Mouse (Mus musculus): ENCODE data around the gene Dnajb12. TPM values are rescaled to one million over a fixed set of nuclear protein-coding genes. Genes with fewer than 3 reads are reported as not detected.

Dnajb12 gene
- polyA plus RNA-seq, 1 experiment from 2014 or later, result 17.8 TPM

DNA sequence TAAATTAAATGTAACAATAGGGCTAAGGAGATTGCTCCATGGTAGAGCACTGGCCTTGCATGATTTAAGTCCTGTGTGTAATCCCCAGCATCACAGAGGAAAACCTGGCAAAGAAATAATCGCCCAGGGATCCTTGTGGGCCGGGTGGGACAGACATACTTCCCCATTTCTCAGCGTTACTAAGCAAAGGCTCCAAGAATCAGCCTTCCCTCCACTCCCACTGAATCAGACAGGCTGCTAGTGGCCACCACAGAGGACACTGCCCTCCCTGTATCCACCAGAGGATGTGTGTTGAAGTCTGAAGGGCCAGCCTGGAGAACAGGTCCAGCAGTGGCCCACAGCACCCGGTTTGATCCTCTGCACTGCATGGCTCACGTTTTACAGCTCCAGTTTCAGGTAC is 8.1 kb downstream of the Dnajb12 start:
- H3K4me3 ChIP-seq, result no peak overlapping the region

GRCm38 (mm10) chr10:59889339-59889738 is 10.0 kb downstream of the Dnajb12 start:
- 82% methylated on average over 7 of the region's 7 CpGs for WGBS
- no peak overlapping the region for H3K27ac ChIP-seq
- H3K9me3 ChIP-seq (replicated peaks), result no peaks in the 10 kb centered on the region
- H3K36me3 ChIP-seq, result peaks cover 27% of the 10 kb centered on the region
- no peaks in the 10 kb centered on the region; the same call in 1 of the 2 replicates for H3K4me1 ChIP-seq (replicated peaks)
- H3K4me2 ChIP-seq, result no peak overlapping the region
- no peak overlapping the region for H3K4me3 ChIP-seq
- no peak overlapping the region for H3K9ac ChIP-seq
- H3K27me3 ChIP-seq, result no peaks in the 10 kb centered on the region
- ATAC-seq (replicated peaks; ENCODE audit: insufficient number of reproducible peaks, insufficient read depth, low FRiP score, low read depth), result no peak

More for the DNA sequence above, 8.1 kb downstream of the Dnajb12 start:
- Histone ChIP-seq H3K9ac (no peak overlapping the region; the same call in 1 of the 2 replicates), H3K9me3 (replicated peaks) (no peaks in the 10 kb centered on the region), H3K36me3 (peaks cover 11% of the 10 kb centered on the region; the same call in 1 of the 2 replicates), H3K27ac (no peak overlapping the region), H3K4me2 (no peak overlapping the region), H3K4me1 (replicated peaks) (no peaks in the 10 kb centered on the region; the same call in 1 of the 2 replicates), H3K27me3 (no peaks in the 10 kb centered on the region)
- WGBS, result 86% methylated on average over 5 of the region's 5 CpGs
- ATAC-seq (replicated peaks; ENCODE audit: insufficient number of reproducible peaks, insufficient read depth, low FRiP score, low read depth), result no peak

GRCm38 (mm10) chr10:59889953-59890751 is 10.8 kb downstream of the Dnajb12 start:
- no peak for ATAC-seq (replicated peaks; ENCODE audit: insufficient number of reproducible peaks, insufficient read depth, low FRiP score, low read depth)
- no peak overlapping the region for H3K4me3 ChIP-seq
- peaks cover 4% of the 10 kb centered on the region for H3K4me1 ChIP-seq (replicated peaks)
- no peaks in the 10 kb centered on the region for H3K27me3 ChIP-seq
- H3K9me3 ChIP-seq (replicated peaks), result no peaks in the 10 kb centered on the region
- no peak overlapping the region for H3K9ac ChIP-seq
- no peak overlapping the region for H3K4me2 ChIP-seq
- H3K36me3 ChIP-seq, result peaks cover 32% of the 10 kb centered on the region
- 78% methylated on average over 15 of the region's 15 CpGs for WGBS
- no peak overlapping the region for H3K27ac ChIP-seq

- Histone ChIP-seq H3K27ac (no peak overlapping the region), H3K9me3 (replicated peaks) (no peaks in the 10 kb centered on the region), H3K4me2 (no peak overlapping the region), H3K9ac (no peak overlapping the region), H3K4me1 (replicated peaks) (peaks cover 21% of the 10 kb centered on the region), H3K36me3 (peaks cover 57% of the 10 kb centered on the region), H3K27me3 (no peaks in the 10 kb centered on the region), H3K4me3 (no peak overlapping the region)
- ATAC-seq (replicated peaks; ENCODE audit: insufficient number of reproducible peaks, insufficient read depth, low FRiP score, low read depth), result no peak
- 44% methylated on average over 6 of the region's 6 CpGs for WGBS
These were observed 13.6 kb downstream of the Dnajb12 start for GRCm38 (mm10) chr10:59892977-59893376.

DNA sequence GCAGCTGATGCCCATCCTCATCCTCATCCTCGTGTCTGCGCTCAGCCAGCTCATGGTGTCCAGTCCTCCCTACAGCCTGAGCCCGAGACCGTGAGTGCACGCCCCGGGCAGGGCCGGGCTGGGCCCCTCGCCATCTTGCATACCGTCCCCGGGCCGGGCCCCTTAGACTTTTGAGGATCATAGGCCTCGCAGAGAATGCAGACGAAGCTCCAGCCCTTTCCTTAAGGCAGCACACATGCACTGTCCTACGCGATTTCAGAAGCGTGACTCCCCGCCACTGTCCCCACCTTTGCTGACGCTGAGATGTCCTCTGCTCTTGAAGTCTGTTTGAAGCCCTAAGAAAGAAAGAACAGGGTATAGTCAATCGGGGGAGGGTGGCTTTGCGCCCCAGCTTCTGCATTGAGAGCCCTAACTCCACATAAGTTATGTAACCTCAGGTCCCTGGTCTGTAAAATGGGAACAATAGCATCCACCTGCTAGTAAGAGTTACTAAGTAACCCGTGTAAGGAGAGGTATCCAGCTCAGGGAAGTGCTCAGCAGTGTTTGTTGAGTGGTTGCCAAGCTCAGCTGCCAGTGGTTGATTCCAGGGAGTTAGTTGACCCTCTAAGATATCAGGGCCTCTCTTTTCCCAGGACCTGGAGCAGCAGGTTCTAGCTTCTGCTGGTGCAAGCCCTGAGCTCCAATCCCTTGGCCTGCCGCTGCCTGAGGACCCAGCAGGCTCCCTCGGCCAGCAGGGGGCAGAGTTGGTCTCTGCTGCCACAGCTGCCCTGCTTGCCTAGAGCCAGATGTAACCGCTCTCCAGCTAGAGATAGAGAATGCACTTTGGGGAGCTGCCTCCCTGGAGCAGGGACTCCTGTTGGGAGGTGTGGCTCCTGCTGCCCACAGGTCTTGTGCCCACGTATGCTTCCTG is 15.2 kb downstream of the Dnajb12 start:
- Histone ChIP-seq H3K9ac (no peak overlapping the region), H3K4me3 (no peak overlapping the region), H3K36me3 (peaks cover 57% of the 10 kb centered on the region), H3K27me3 (no peaks in the 10 kb centered on the region), H3K9me3 (replicated peaks) (no peaks in the 10 kb centered on the region), H3K4me2 (no peak overlapping the region), H3K27ac (0 out of 2 replicates have a peak overlapping the region, but pooled peaks have one; percentile 10), H3K4me1 (replicated peaks) (peaks cover 36% of the 10 kb centered on the region)
- WGBS, result 82% methylated on average over 25 of the region's 25 CpGs
- no peak for ATAC-seq (replicated peaks; ENCODE audit: insufficient number of reproducible peaks, insufficient read depth, low FRiP score, low read depth)

DNA sequence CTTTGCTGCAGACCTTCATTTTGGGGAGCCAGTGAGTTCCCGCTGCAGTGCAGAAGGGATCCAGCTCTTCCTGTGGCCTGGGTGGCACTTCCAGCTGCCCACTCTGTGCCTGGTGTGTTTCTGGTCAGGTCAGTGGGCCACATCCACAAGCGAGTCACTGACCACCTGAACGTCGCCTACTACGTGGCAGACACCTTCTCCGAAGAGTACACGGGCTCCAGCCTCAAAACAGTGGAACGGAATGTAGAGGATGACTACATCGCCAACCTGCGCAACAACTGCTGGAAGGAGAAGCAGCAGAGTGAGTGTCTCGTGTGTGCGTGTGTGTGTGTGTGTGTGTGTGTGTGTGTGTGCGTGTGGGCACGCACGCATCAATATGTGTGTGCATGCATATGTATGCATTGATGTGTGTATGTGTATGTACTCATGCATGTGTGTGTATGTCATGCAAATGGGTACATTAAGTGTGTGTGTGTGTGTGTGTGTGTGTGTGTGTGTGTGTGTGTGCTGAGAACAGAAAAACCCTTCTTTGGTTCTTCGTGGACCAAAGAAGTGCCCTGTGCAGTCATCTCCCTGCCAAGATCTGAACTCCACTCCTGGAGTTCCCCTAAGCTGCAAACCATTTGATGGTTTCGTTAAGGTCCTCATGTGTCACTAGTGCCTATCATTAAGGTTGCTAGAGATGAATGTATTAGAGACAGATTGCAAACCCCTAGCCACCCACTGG is 16.3 kb downstream of the Dnajb12 start:
- Histone ChIP-seq H3K27ac (0 out of 2 replicates have a peak overlapping the region, but pooled peaks have one; percentile 10), H3K4me2 (no peak overlapping the region), H3K27me3 (no peaks in the 10 kb centered on the region), H3K9me3 (replicated peaks) (no peaks in the 10 kb centered on the region), H3K4me3 (no peak overlapping the region), H3K9ac (no peak overlapping the region), H3K4me1 (replicated peaks) (peaks cover 47% of the 10 kb centered on the region), H3K36me3 (peaks cover 56% of the 10 kb centered on the region)
- 93% methylated on average over 17 of the region's 17 CpGs for WGBS
- no peak for ATAC-seq (replicated peaks; ENCODE audit: insufficient number of reproducible peaks, insufficient read depth, low FRiP score, low read depth)

DNA sequence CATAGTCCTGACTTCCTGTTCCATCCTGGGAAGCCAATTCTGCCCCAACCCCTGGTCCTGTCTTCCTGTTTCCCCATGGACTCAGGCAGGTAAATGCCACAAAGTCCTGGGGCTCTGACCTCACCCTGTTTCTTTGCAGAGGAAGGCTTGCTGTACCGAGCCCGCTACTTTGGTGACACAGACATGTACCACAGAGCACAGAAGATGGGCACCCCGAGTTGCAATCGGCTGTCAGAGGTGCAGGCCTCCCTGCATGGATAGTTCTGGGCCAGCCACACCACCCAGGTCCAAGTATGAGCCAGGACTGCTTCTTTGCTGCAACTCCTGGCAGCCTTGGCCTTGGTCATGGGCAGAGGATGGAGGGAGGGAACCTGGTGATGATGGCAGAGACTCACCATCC is 16.9 kb downstream of the Dnajb12 start:
- Histone ChIP-seq H3K36me3 (peaks cover 52% of the 10 kb centered on the region), H3K27ac (0 out of 2 replicates have a peak overlapping the region, but pooled peaks have one; percentile 45), H3K27me3 (no peaks in the 10 kb centered on the region), H3K9me3 (replicated peaks) (no peaks in the 10 kb centered on the region), H3K4me2 (no peak overlapping the region), H3K9ac (no peak overlapping the region), H3K4me1 (replicated peaks) (peaks cover 53% of the 10 kb centered on the region), H3K4me3 (no peak overlapping the region)
- ATAC-seq (replicated peaks; ENCODE audit: insufficient number of reproducible peaks, insufficient read depth, low FRiP score, low read depth), result no peak
- WGBS, result 95% methylated on average over 4 of the region's 4 CpGs

- no peak for ATAC-seq (replicated peaks; ENCODE audit: insufficient number of reproducible peaks, insufficient read depth, low FRiP score, low read depth)
- Histone ChIP-seq H3K4me3 (no peak overlapping the region), H3K27me3 (no peaks in the 10 kb centered on the region), H3K4me1 (replicated peaks) (peaks cover 60% of the 10 kb centered on the region), H3K36me3 (peaks cover 48% of the 10 kb centered on the region), H3K9me3 (replicated peaks) (no peaks in the 10 kb centered on the region), H3K9ac (no peak overlapping the region), H3K4me2 (peak overlapping the region; percentile 10; the same call in 1 of the 2 replicates), H3K27ac (peak overlapping the region; percentile 45)
- 76% methylated on average over 3 of the region's 3 CpGs for WGBS
These were observed 17.6 kb downstream of the Dnajb12 start for GRCm38 (mm10) chr10:59896911-59897331.

GRCm38 (mm10) chr10:59897511-59897910 is 18.2 kb downstream of the Dnajb12 start:
- H3K27ac ChIP-seq, result peak overlapping the region; percentile 45
- no peak overlapping the region for H3K4me3 ChIP-seq
- H3K9me3 ChIP-seq (replicated peaks), result no peaks in the 10 kb centered on the region
- ATAC-seq (replicated peaks; ENCODE audit: insufficient number of reproducible peaks, insufficient read depth, low FRiP score, low read depth), result no peak
- H3K4me1 ChIP-seq (replicated peaks), result peaks cover 66% of the 10 kb centered on the region
- 65% methylated on average over 5 of the region's 5 CpGs for WGBS
- H3K9ac ChIP-seq, result no peak overlapping the region
- H3K4me2 ChIP-seq, result no peak overlapping the region
- peaks cover 45% of the 10 kb centered on the region for H3K36me3 ChIP-seq
- no peaks in the 10 kb centered on the region for H3K27me3 ChIP-seq

DNA sequence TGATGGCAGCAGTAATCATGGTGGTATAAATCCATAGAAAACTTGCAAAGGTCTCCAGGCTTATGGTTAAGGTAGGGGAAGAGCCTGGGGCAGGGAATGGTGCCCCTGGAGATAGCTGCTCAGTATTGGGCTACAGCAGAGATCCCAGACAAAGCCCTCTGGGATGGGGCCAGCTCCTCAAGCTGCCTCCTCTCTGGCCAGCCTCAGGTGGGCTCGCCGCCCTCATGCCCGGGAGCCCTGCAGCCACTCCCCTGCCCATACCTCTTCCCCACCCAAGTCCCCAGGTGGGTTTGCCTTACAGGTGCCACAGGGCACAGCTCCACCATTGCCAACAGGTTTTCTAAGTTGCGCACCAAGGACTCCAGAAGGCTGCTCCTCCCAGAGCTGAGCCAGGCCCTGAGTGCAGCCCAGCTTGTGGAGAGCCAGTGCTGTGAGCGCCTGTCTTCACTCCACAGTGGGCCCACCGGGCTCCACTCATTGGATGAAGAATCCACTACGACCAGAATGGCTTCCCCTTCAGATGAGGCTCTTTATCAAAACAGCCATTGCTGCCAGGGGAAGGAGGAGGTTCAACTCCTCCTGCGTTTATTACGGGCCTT is 18.9 kb downstream of the Dnajb12 start:
- H3K27ac ChIP-seq, result peak overlapping the region; percentile 96
- no peaks in the 10 kb centered on the region for H3K27me3 ChIP-seq
- 75% methylated on average over 9 of the region's 9 CpGs for WGBS
- H3K4me2 ChIP-seq, result no peak overlapping the region
- no peaks in the 10 kb centered on the region for H3K9me3 ChIP-seq (replicated peaks)
- peaks cover 74% of the 10 kb centered on the region for H3K4me1 ChIP-seq (replicated peaks)
- no peak overlapping the region for H3K4me3 ChIP-seq
- peaks cover 41% of the 10 kb centered on the region for H3K36me3 ChIP-seq
- no peak overlapping the region for H3K9ac ChIP-seq
- no peak for ATAC-seq (replicated peaks; ENCODE audit: insufficient number of reproducible peaks, insufficient read depth, low FRiP score, low read depth)
